Mouse (Mus musculus) thymus, postnatal 25 days (tissue): ENCODE results near the gene Agtpbp1.

Experiments
- DNase-seq: peaks from one replicate; pipeline ENCODE4 v3.0.0; 2022

Gene Agtpbp1

DNA sequence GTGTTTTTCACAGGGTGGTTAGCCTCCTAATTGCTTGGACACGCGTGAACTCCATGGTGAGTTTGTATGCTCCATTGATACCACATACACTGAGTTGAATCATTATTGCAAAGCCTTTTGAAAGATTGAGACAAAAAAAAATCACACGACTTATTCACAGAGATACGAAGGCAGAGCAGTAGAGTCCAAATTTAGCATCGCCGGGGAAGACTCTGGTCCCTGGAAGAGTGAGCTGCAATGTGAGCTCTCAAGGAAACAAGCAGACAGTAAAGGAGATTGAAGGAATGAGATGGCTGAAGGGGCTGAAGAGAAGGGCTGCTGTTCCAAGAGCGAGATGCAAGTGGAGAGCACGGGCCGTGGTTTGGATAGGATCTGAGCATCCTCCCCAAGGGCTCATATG lies 171.1 kb downstream of the Agtpbp1 start:
- no peak for DNase-seq

DNA sequence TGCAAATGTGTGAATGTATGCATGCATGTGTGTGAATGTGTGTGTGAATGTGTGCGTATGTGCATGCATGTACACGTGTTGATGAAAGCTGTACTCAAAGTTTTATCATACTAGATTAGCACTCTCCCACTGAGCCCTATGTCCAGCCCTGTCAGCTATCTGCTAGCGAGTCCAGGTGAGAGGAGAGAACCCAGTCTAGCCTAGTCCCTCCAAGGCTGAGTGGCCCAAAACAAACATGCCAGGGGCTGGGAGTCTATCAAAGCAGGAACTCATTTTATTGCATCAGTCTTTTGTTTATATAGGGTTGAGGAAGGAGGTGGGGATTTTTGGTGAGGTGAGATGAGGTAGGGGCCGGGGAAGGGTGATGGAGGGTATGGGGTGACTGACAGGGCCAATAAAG lies 172.4 kb downstream of the Agtpbp1 start:
- no peak for DNase-seq

DNA sequence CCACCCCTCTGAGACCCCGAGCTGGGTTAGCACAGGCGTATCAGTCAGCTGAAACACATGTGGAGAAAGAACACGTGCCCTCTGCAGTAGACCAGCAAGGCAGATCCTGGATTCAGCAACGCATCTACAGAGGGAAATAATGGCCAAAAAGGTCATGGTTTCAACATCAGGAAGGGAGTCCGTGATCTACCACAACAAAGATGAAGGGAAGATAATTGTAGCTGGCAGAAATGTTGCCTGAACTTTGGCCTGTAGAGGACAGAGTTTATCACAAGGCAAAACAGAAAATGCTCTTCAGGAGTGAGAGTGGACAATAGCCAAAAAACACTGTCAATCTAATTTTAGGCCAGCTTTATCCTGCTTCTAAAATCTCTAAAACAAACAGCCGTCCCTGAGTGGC lies 177.8 kb downstream of the Agtpbp1 start:
- no peak for DNase-seq

DNA sequence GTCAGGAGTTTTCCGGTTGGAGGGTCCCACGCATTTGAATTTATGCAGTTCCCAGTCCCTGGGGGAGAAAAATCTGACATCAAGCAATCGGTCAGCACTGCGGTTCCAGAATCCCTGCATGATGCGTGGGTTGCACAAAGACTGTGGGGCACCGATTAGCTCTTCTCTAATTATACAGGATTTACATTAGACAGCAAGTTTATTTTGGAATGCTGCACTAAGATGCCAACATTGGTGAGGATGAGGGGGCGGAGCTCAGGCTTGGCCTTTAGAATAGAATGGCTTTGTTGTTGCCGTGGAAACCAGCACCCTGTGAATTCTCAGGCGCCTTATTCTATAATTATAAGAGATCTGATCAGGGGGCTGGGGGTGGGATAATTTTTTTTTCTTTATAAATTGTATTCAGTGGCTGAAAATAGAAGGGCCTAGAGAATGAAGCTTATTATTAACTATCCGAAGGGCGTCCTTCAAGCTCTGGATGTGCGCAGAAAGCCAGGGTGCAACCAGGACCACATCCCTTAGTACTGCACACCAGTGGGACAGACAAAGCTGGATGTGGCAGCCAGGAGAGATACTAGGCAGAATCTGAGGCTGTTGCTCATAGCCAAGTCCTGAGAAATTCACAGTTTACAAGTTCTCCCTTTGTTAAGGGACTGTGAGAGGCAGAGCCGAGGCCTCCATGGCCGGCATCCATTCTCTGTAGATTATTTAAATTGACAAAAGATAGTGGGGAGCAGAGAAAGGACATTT lies 182.8 kb downstream of the Agtpbp1 start:
- DNase-seq, result no peak

DNA sequence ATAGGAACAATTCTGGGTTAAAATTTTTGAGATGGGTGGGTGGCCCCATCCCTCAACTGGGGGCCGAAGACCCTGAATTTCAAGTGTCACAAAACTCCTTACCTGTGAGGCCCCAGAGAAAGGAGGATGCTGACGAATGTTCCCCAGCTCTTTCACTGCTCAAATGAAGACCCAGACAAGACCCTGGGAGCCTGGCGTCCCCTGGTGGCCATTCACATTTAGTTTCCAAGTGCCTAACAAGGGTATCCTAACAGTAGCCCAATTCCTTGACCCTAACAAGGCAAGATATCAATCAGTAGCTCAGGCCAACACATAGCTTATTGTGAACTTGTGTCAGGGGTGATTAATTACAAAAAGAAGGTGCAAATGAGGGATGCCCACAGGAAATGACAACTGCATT lies 187.5 kb downstream of the Agtpbp1 start:
- peak; percentile 2 for DNase-seq
